Mouse (Mus musculus) stomach, postnatal 0 days (tissue): ENCODE data around the gene Vgf. TPM values are rescaled to one million over a fixed set of nuclear protein-coding genes. Genes with fewer than 3 reads are reported as not detected.
A peak's percentile ranks its signal among the peaks of the same experiment; 100 is the strongest.

Experiments used
- ATAC-seq: fragments of 200-750 bp; cut with Nextera tagmentation; 2 replicates; pipeline ENCODE4 v1.8.0; 2017; ENCODE audit not compliant: low FRiP score, low TSS enrichment
- DNase-seq: peaks from one replicate; pipeline ENCODE4 v3.0.0-alpha.2; 2016; ENCODE audit warnings: low spot score
- H3K27ac ChIP-seq: fragments of 300-500 bp; sonication (generic); replicated peaks from 2 replicates; pipeline ENCODE4 v1.5.1; 2014; ENCODE audit warnings: mild to moderate bottlenecking, control low read depth
- H3K27me3 ChIP-seq: fragments of 300-500 bp; sonication (generic); 2 replicates; pipeline ENCODE4 v1.6.1; 2014; ENCODE audit warnings: low read length; ENCODE audit not compliant: control insufficient read depth, insufficient read depth
- H3K36me3 ChIP-seq: fragments of 300-500 bp; sonication (generic); 2 replicates; pipeline ENCODE4 v1.6.1; 2014; ENCODE audit warnings: low read length, mixed read lengths; ENCODE audit not compliant: control insufficient read depth, insufficient read depth
- H3K4me1 ChIP-seq: fragments of 300-500 bp; sonication (generic); replicated peaks from 2 replicates; pipeline ENCODE4 v1.6.1; 2014; ENCODE audit warnings: antibody characterized with exemption; ENCODE audit not compliant: control insufficient read depth, insufficient read depth
- H3K4me2 ChIP-seq: fragments of 300-500 bp; sonication (generic); replicated peaks from 2 replicates; pipeline ENCODE4 v1.6.1; 2014; ENCODE audit warnings: low read depth, mild to moderate bottlenecking, control low read depth, moderate library complexity
- H3K4me3 ChIP-seq: fragments of 300-500 bp; sonication (generic); 2 replicates; pipeline ENCODE4 v1.5.1; 2014; ENCODE audit warnings: low read depth, low read length, control low read depth
- H3K9ac ChIP-seq: fragments of 300-500 bp; sonication (generic); 2 replicates; pipeline ENCODE4 v1.6.1; 2014; ENCODE audit warnings: mild to moderate bottlenecking, low read length, control low read depth, mixed read lengths
- H3K9me3 ChIP-seq: fragments of 300-500 bp; sonication (generic); 2 replicates; pipeline ENCODE4 v1.6.1; 2016; ENCODE audit warnings: low read length; ENCODE audit not compliant: control insufficient read depth
- CTCF ChIP-seq: IDR thresholded peaks from 2 replicates; pipeline ENCODE4 v1.5.1; 2016; ENCODE audit warnings: antibody characterized with exemption, low read depth, mild to moderate bottlenecking, moderate library complexity
- EP300 ChIP-seq: optimal IDR thresholded peaks from 2 replicates; pipeline ENCODE3; 2016; ENCODE audit warnings: antibody characterized with exemption
- WGBS: fragments of 180-500 bp; shearing (Covaris S2); extraction: QIAGEN DNeasy Blood & Tissue Kit; methylation state at CpG from one replicate; pipeline ENCODE4 v1.1.7; 2014; 5-methylcytosine and 5-hydroxymethylcytosine counted together
- polyA plus RNA-seq: library from polyadenylated mRNA; unstranded; fragments of >200 nt; fragmentation: Nextera tagmentation; extraction: Ambion mirVana; gene quantifications from 2 replicates; pipeline ENCODE4 v1.2.1, GENCODE M21; 2015

Gene Vgf
- polyA plus RNA-seq, 1 experiment from 2014 or later: 1.8 TPM

- no peaks in the 10 kb centered on the region for H3K27me3 ChIP-seq
- no peaks in the 10 kb centered on the region for H3K36me3 ChIP-seq
- DNase-seq (peak; percentile 31), ATAC-seq (no peak)
- H3K4me2 ChIP-seq: no peak overlapping the region
- WGBS: 76% methylated on average over 2 of the region's 2 CpGs
- H3K4me3 ChIP-seq: no peak overlapping the region
- no peaks in the 10 kb centered on the region for H3K4me1 ChIP-seq
- no peak overlapping the region for H3K27ac ChIP-seq
- H3K9ac ChIP-seq: no peak overlapping the region
- no peak for TF ChIP-seq CTCF
- no peak for TF ChIP-seq EP300
- no peaks in the 10 kb centered on the region for H3K9me3 ChIP-seq
Measured at GRCm38 (mm10) chr5:137000612-137001011, 25.6 kb upstream of the Vgf start.

- no peaks in the 10 kb centered on the region for H3K27me3 ChIP-seq
- TF ChIP-seq CTCF (no peak), EP300 (no peak)
- no peak overlapping the region for H3K4me3 ChIP-seq
- no peak overlapping the region for H3K9ac ChIP-seq
- H3K4me1 ChIP-seq: no peaks in the 10 kb centered on the region
- no peaks in the 10 kb centered on the region for H3K9me3 ChIP-seq
- ATAC-seq (no peak), DNase-seq (no peak)
- H3K36me3 ChIP-seq: no peaks in the 10 kb centered on the region
- no peak overlapping the region for H3K4me2 ChIP-seq
- no peak overlapping the region for H3K27ac ChIP-seq
- 31% methylated on average over 8 of the region's 8 CpGs for WGBS
Measured at GRCm38 (mm10) chr5:137007276-137007675, 18.9 kb upstream of the Vgf start.

GRCm38 (mm10) chr5:137009988-137010387 lies 16.2 kb upstream of the Vgf start:
- WGBS: 28% methylated on average over 3 of the region's 3 CpGs

GRCm38 (mm10) chr5:137012401-137012950 lies 13.7 kb upstream of the Vgf start:
- WGBS: 63% methylated on average over 15 of the region's 15 CpGs
- H3K36me3 ChIP-seq: no peaks in the 10 kb centered on the region
- no peaks in the 10 kb centered on the region for H3K27me3 ChIP-seq
- no peak overlapping the region for H3K27ac ChIP-seq
- DNase-seq (no peak), ATAC-seq (no peak)
- no peaks in the 10 kb centered on the region for H3K9me3 ChIP-seq
- H3K4me3 ChIP-seq: no peak overlapping the region
- TF ChIP-seq EP300 (no peak), CTCF (no peak)
- H3K9ac ChIP-seq: no peak overlapping the region
- no peak overlapping the region for H3K4me2 ChIP-seq
- H3K4me1 ChIP-seq: no peaks in the 10 kb centered on the region

More at GRCm38 (mm10) chr5:137009988-137010387, 16.2 kb upstream of the Vgf start:
- no peak; the same call in 1 of the 2 replicates for ATAC-seq
- H3K4me1 ChIP-seq: no peaks in the 10 kb centered on the region
- no peak overlapping the region for H3K27ac ChIP-seq
- H3K36me3 ChIP-seq: no peaks in the 10 kb centered on the region
- no peak overlapping the region for H3K4me2 ChIP-seq
- DNase-seq: no peak
- H3K4me3 ChIP-seq: no peak overlapping the region
- H3K9me3 ChIP-seq: no peaks in the 10 kb centered on the region
- H3K9ac ChIP-seq: no peak overlapping the region
- TF ChIP-seq CTCF (peak; percentile 74), EP300 (no peak)
- no peaks in the 10 kb centered on the region for H3K27me3 ChIP-seq

GRCm38 (mm10) chr5:137015913-137016312 lies 10.3 kb upstream of the Vgf start:
- H3K4me1 ChIP-seq: no peaks in the 10 kb centered on the region
- no peak for ATAC-seq
- no peak overlapping the region for H3K9ac ChIP-seq
- no peak overlapping the region for H3K27ac ChIP-seq
- no peak overlapping the region for H3K4me2 ChIP-seq
- 79% methylated on average over 3 of the region's 3 CpGs for WGBS
- TF ChIP-seq EP300 (no peak), CTCF (no peak)
- H3K4me3 ChIP-seq: no peak overlapping the region
- no peaks in the 10 kb centered on the region for H3K27me3 ChIP-seq
- H3K36me3 ChIP-seq: no peaks in the 10 kb centered on the region
- H3K9me3 ChIP-seq: no peaks in the 10 kb centered on the region
- no peak for DNase-seq

GRCm38 (mm10) chr5:137024318-137024717 lies 1.9 kb upstream of the Vgf start:
- Histone ChIP-seq H3K4me2 (no peak overlapping the region), H3K27me3 (peaks cover 10% of the 10 kb centered on the region; the same call in 1 of the 2 replicates), H3K36me3 (no peaks in the 10 kb centered on the region), H3K9me3 (no peaks in the 10 kb centered on the region), H3K27ac (no peak overlapping the region), H3K4me3 (no peak overlapping the region), H3K4me1 (no peaks in the 10 kb centered on the region), H3K9ac (no peak overlapping the region)
- DNase-seq: no peak
- ATAC-seq: no peak
- 50% methylated on average over 3 of the region's 3 CpGs for WGBS
- no peak for TF ChIP-seq CTCF
- TF ChIP-seq EP300: no peak
